Mouse (Mus musculus) ES-E14 (cell line): ENCODE measurements at regions not wholly inside any gene's neighbourhood (a gene's known extent, or its start where the extent isn't known, plus 50 kb on each side); places are given as distances from the start of the nearest gene placed in this dataset.

Experiments
- CHD2 ChIP-seq: IDR thresholded peaks from 2 replicates; pipeline ENCODE4 v1.6.1; 2014; ENCODE audit warnings: mild to moderate bottlenecking, low read depth, low read length, inconsistent platforms
- HCFC1 ChIP-seq: IDR thresholded peaks from 2 replicates; pipeline ENCODE4 v1.6.1; 2012; ENCODE audit warnings: low read length, inconsistent platforms, borderline replicate concordance; ENCODE audit not compliant: insufficient read depth
- MAFK ChIP-seq: IDR thresholded peaks from 2 replicates; pipeline ENCODE4 v1.6.1; 2014; ENCODE audit warnings: mild to moderate bottlenecking, low read depth, low read length, inconsistent platforms; ENCODE audit not compliant: insufficient read depth

DNA sequence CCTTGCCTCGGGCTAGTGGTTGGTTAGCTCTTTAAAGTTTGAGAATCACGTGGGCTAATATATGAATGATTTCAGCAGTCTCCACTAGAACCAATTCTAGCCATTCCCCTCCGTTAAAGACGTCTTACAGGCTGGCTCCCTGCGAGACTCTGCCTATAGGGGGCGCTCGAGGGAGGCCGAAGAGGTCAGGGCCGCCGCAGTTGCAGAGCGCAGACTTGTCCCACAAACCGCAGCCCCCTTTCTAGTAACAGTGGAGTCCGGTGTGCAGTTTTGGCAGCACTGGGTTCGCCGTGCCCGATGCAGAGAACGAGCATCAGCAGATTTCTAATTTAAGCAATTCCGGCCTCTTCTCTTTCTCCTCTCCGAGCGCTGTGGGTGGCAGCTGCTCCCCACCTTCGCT lies 52.6 kb upstream of the Cpsf6 start:
- TF ChIP-seq CHD2 (no peak), HCFC1 (no peak), MAFK (no peak)
